Mouse (Mus musculus): ENCODE measurements around the gene Ccdc65. TPM values are rescaled to one million over a fixed set of nuclear protein-coding genes. Genes with fewer than 3 reads are reported as not detected.

Ccdc65 gene
- polyA plus RNA-seq, 1 experiment, result not detected

Other genes starting within 250 kb of the Ccdc65 start
- gene OR5BS1P, start 238.3 kb upstream of the Ccdc65 start, polyA plus RNA-seq (2012; ENCODE audit: insufficient read depth, insufficient read length, missing spikeins), result not detected in 2 replicates
- gene Lalba, start 225.5 kb upstream of the Ccdc65 start, polyA plus RNA-seq (2012; ENCODE audit: insufficient read depth, insufficient read length, missing spikeins), result not detected in 2 replicates
- gene Olfr279, start 215.8 kb upstream of the Ccdc65 start, polyA plus RNA-seq (2012; ENCODE audit: insufficient read depth, insufficient read length, missing spikeins), result not detected in 2 replicates
- gene Kansl2, start 173.9 kb upstream of the Ccdc65 start, polyA plus RNA-seq (2012; ENCODE audit: insufficient read depth, insufficient read length, missing spikeins), result 33.1 and 38.0 TPM in 2 replicates
- 16.4 and 18.1 TPM in 2 replicates for gene Ccnt1, start 137.3 kb upstream of the Ccdc65 start, polyA plus RNA-seq (2012; ENCODE audit: insufficient read depth, insufficient read length, missing spikeins)
- gene 4930415O20Rik, start 137.2 kb upstream of the Ccdc65 start, polyA plus RNA-seq (2012; ENCODE audit: insufficient read depth, insufficient read length, missing spikeins), result 5.1 and 14.0 TPM in 2 replicates
- gene Adcy6, start 98.1 kb upstream of the Ccdc65 start, polyA plus RNA-seq (2012; ENCODE audit: insufficient read depth, insufficient read length, missing spikeins), result 37.3 and 42.5 TPM in 2 replicates
- gene Cacnb3, start 77.4 kb upstream of the Ccdc65 start, polyA plus RNA-seq (2012; ENCODE audit: insufficient read depth, insufficient read length, missing spikeins), result 0.46 and 0.95 TPM in 2 replicates
- 28.1 and 50.7 TPM in 2 replicates for gene Ddx23, start 45.3 kb upstream of the Ccdc65 start, polyA plus RNA-seq (2012; ENCODE audit: insufficient read depth, insufficient read length, missing spikeins)
- 1.7 and 1.8 TPM in 2 replicates for gene Rnd1, start 30.7 kb upstream of the Ccdc65 start, polyA plus RNA-seq (2012; ENCODE audit: insufficient read depth, insufficient read length, missing spikeins)
- 1.9 TPM in 1 of 2 replicates, not detected in the other for gene Fkbp11, start 20.0 kb downstream of the Ccdc65 start, polyA plus RNA-seq (2012; ENCODE audit: insufficient read depth, insufficient read length, missing spikeins)
- gene Arf3, start 55.0 kb downstream of the Ccdc65 start, polyA plus RNA-seq (2012; ENCODE audit: insufficient read depth, insufficient read length, missing spikeins), result 25.8 and 32.2 TPM in 2 replicates
- gene Wnt10b, start 69.9 kb downstream of the Ccdc65 start, polyA plus RNA-seq (2012; ENCODE audit: insufficient read depth, insufficient read length, missing spikeins), result 0.83 and 0.95 TPM in 2 replicates
- gene Wnt1, start 81.7 kb downstream of the Ccdc65 start, polyA plus RNA-seq (2012; ENCODE audit: insufficient read depth, insufficient read length, missing spikeins), result not detected in 2 replicates
- not detected in 2 replicates for gene Ddn, start 101.3 kb downstream of the Ccdc65 start, polyA plus RNA-seq (2012; ENCODE audit: insufficient read depth, insufficient read length, missing spikeins)
- gene Prkag1, start 123.3 kb downstream of the Ccdc65 start, polyA plus RNA-seq (2012; ENCODE audit: insufficient read depth, insufficient read length, missing spikeins), result 65.2 and 99.5 TPM in 2 replicates
- 11.1 and 15.1 TPM in 2 replicates for gene Kmt2d, start 163.0 kb downstream of the Ccdc65 start, polyA plus RNA-seq (2012; ENCODE audit: insufficient read depth, insufficient read length, missing spikeins)
- gene Rhebl1, start 186.3 kb downstream of the Ccdc65 start, polyA plus RNA-seq (2012; ENCODE audit: insufficient read depth, insufficient read length, missing spikeins), result not detected in 2 replicates
- 0.40 and 0.46 TPM in 2 replicates for gene Dhh, start 190.3 kb downstream of the Ccdc65 start, polyA plus RNA-seq (2012; ENCODE audit: insufficient read depth, insufficient read length, missing spikeins)
- gene Lmbr1l, start 210.0 kb downstream of the Ccdc65 start, polyA plus RNA-seq (2012; ENCODE audit: insufficient read depth, insufficient read length, missing spikeins), result 6.0 and 6.3 TPM in 2 replicates
- gene Tuba1b, start 226.4 kb downstream of the Ccdc65 start, polyA plus RNA-seq (2012; ENCODE audit: insufficient read depth, insufficient read length, missing spikeins), result 520 and 550 TPM in 2 replicates
- gene Gm49450, start 245.3 kb downstream of the Ccdc65 start, polyA plus RNA-seq (2012; ENCODE audit: insufficient read depth, insufficient read length, missing spikeins), result not detected in 2 replicates
- 125 and 132 TPM in 2 replicates for gene Tuba1a, start 245.5 kb downstream of the Ccdc65 start, polyA plus RNA-seq (2012; ENCODE audit: insufficient read depth, insufficient read length, missing spikeins)